Mouse (Mus musculus): ENCODE measurements around the gene Dhx37.

The Dhx37 gene

DNA sequence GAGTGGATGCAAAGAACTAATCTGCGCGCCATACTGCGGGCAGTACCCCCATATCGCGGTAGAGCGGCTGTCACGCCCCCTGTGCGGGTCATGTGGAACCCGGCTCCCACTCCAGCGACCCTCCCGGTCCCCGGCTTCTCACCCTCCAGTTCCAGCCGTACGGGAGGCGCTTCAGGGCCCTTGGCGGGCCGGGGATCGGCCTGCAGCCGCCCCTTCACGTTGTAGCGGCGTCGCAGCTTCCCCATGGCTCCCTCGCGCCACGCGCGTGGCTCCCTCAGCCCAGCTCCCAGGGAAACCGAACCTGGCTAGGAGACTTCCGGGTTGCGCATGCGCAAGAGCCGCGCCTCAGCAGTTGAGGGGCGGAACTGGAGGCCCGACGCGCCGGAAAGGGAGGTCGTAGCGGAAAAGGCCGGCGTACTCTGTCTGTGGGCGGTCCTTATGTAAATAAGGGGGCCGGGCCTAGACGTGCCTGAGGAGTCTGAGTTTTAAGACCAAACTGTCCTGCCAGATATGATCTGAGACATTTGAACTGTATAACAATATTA is at the start of gene Dhx37:
TSS of gene Dhx37 (minus strand) at position 329 of the 545 bp plus-strand sequence.
- DNase-seq: peak; percentile 95 to 97

DNA sequence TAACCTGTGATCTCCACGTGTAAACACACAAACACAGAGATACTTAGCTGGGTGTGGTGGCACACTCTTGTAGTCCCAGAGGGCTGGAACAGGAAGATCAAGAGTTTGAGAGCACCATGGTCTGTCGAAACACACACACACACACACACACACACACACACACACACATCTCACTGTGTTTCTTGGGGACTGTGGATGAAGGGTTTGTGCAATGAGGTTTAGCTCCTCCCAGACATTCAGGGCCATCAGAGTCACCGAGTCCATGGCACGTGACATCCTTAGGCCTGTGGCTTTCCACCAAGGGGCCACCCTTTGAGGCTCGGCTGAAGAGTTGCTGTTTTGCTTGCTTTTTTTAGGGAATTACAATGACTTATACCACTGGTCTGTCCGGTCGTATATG is 48.6 kb upstream of the Dhx37 start:
- DNase-seq: no peak

DNA sequence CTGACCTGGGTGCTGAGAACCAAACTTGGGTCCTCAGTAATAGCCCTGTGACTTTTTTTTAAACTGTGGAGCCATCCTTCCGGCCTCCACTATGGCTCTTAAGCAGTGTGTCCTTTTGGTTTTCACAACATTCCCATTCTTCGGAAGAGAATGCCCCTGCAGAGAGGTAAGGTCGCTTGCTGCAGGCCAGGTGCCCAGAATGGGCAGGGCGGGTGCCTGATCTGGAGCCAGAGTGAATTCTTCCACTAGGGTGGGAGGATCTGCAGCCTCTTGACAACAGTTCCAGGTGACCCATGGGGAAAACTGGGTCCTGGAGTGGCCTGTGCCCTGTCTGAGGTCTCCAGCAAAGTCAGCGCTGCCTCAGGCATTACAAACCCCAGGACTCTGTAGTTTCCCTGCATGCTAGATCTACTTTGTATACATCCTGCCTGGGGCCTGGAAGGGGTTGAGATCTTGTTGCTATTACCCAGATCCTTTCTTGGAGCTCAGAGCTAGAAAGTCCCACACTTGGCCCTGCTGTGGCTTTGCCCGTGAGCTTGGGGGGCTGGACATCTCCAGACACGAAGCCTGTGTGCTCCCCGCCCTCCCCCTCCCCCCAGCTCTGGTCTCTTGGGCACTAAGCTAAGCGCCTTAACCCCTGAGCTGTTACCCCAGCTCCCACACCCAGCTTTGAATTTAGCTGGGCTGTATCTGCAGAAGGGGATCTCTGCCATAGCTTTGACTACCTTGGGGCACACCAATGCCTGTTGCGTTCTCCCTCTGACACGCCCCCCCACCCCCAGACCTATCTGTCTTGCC is 46.7 kb upstream of the Dhx37 start:
- DNase-seq: no peak

DNA sequence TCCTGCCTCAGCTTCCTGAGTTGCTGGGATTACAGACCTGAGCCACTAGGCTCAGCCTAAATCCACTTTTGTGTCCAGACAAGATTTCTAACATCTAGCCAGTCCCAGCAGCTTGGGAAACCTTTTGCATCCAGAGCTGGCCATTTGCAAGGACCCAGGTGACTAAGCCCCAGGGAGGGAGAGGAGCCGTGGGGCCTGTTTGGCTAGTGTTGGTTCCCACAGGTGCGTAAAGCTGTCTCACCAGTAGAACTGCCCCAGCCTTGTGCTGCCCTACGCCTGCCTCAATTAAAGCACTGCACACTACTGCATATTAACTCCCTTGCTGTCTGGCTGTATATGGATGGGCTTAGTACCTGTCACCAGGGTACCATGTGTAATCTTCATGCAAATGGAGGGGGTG is 45.5 kb upstream of the Dhx37 start:
- DNase-seq: no peak

DNA sequence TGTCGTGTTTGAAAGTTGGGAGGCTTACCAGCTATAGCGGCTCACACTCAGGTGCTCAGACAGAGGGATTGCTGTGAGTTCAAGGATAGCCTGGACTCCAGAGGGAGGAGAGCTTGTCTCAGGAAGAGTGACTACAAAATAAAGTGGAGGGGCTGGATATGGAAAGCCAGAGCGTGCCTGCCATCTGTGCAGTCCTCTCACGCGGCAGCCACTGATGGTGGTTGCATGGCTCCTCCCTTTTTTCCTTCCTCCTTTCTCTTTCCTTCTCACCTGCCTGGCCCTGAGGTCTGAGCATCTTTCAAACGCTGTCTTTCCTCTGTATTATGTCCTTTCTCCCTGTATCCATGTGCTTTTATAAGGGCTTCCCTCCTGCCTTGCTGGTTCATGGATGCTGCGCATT is 44.1 kb upstream of the Dhx37 start:
- DNase-seq: no peak

DNA sequence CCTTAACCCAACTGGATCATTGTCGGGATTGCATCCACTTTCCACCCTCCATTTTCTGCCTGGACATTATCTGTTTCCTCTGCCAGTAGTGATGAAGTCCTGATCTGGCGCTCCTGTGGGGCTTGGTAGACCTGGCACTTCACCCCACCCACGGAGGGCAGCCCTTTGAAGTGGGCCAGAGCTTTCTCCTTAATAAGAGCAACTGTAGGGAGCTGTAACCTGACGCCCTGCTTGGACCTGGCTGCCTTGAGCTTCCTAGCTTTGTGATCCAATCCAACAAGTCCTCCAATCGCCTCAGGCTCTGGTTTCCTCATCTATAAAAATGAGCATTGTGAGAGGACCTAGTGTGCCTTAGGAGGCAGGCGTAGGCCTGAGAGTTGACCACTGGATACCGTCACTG is 43.6 kb upstream of the Dhx37 start:
- DNase-seq: no peak

DNA sequence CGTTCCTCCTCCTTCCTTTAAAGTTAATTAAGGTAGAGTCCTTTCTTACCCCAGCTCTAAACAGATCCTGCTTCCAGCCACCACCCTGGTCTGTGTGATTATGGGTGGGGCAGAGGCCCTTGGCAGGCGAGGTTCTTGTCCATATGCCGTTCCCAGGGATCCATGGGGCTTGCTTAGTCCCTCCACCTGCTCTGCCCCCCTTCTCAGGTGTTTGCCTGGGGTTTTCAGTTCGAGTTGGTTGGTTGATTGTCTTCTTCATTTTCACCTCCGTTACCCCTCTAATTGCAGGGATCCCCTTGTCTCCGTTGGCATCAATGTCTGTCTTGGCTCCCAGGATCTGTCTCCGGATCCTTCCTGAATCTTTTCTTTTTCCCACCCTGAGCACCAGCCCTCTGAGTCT is 42.9 kb upstream of the Dhx37 start:
- no peak for DNase-seq

DNA sequence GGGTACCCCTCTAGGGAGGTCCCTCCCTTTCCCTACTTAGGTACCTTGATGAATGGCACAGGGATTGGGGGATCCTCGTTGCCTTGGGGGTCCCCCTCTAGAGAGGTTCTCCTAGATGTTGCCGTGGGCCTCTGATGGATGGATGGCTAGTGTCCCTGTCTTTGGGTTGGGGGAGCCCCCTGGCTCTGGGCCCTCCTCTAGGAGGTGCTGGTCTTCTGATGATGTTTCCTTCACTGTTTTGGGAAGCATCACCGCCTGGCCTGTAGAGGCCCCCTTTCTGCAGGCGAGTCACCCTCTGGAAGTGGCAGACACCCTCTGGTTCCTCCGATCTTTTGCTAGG is 42.3 kb upstream of the Dhx37 start:
- DNase-seq: no peak

DNA sequence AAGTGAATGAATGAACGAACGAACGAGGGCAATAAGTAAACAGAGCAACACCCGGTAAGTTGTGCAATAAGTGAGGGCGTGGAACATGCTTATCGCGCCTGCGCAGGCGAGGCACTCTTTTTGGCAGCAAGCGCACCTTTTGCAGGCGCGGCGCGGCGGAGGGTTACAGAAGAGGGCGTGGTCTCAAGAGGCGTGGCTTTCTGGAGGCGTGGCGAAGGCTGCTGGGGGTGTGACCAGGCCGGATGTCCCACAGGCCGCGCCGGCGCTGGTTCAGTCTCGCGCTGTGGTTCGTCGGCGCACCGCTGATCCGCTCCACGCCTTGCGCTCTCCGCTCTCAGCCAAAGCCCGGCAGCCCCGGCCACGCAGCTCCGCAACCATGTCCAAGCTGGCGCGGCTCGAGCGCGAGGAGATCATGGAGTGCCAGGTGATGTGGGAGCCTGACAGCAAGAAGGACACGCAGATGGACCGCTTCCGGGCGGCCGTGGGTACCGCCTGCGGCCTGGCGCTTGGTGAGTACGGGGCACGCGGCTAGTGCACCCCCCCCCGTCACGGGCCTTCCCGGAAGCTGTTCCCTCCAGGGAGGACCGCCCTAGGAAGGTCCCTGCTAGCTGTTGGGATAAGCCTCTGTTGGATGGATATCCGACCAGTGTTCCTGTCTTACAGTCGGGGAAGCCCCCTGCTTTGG is 41.8 kb upstream of the Dhx37 start, which contains the start of gene Aacs:
TSS of gene Aacs (plus strand) at position 214 of the 685 bp plus-strand sequence.
- peak; percentile 98 for DNase-seq

DNA sequence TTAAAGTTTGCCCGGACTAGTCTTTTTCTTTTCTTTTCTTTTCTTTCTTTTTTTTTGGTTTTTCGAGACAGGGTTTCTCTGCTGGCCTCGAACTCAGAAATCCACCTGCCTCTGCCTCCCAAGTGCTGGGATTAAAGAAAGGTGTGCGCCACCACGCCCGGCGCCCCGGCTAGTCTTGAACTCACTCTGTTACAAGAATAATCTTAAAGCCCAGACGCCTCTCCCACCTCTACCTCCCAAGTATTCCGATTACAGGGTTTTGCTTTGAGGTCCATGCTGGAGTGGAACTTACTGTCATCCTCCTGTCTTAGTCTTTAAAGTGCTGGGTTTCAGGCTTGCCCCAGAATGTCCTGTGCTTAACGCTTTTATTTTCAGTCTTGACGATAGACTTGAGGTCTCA is 41.1 kb upstream of the Dhx37 start:
- no peak for DNase-seq

DNA sequence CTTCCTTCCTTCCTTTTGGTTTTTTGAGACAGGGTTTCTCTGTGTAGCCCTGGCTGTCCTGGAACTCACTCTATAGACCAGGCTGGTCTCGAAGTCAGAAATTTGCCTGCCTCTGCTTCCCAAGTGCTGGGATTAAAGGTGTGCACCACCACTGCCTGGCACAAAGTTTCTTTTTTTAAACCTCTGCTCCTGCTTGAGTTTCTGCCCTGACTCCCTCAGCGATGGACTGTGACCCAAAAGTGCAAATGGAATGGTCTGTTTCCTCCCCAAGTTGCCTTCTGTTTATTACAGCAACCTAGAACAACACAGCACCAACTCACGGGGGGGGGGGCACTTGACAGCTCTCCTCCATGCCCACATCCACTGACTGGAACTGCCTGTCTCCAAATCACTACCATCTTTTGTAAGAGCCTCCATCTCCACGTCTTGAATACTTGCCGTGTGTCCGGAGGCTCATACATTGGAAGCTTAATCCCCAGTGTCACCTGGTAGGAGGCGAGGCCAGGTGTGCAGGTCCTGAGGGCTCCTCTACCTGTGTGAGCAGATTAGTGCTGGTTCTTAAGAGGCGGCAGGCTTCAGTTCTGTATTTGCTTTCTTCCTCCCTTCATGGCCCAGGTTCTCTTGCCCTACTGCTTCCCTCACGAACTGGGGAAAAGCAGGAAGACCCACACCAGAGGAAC is 39.0 kb upstream of the Dhx37 start:
- peak in 1 of 2 experiments; percentile 49 for DNase-seq

DNA sequence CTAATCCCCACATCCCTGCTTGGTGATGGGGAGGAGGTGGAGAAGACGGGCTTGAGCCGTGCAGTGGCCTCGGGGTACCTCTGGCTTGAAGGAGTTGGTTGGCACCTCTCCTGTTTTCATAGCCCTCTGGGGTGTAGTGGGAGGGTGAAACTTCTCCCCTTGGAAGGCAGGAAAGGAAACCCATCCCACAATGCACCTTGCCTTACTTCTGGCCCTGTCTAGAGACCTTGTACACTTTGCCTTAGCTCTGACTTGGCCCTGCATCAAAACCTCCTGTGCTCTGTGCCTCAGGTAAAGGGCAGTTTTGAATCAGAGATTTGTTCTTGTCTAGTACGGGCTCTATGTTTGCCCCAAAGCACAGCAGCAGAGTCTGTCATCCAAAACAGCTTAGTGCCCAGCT is 36.8 kb upstream of the Dhx37 start:
- DNase-seq: peak; percentile 47 to 73

DNA sequence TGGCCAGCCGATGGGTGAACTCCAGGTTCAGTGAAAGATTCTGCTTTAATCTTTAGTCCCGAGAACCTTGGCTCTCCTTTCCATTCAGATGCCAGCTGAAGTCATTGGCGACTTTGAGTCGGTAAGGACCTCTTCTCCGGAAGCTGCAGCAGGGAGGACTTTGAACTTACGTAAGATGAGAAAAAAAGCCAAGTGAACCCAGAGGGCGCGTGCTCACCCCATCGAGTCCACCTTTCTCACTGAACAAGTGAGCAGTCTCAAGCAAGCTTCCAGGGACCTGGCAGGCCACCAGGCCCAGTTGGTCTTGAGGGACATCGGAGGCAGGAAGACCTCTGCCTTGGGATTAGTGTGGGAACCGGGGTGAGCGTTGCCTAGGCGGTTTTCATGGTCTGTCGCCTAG is 33.3 kb upstream of the Dhx37 start:
- peak; percentile 88 to 96 for DNase-seq

DNA sequence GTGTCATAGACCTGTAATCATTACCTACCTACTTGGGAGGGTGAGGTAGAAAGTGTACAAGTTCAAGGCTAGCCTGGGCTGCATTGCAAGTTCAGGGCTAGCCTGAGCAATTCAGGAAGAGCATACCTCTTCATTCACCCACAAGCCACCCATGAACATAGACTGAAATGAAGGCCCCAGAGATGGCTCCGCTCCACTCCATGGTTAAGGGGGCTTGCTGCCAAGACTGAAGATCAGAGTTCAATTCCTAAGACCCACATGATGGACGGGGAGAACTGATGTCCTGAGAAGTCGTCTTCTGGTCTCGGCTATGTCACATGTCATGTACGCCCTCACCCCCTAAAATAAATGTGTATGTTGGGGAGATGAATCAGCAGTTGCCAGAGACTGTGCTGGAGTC is 32.6 kb upstream of the Dhx37 start:
- DNase-seq: peak; percentile 32 to 50

DNA sequence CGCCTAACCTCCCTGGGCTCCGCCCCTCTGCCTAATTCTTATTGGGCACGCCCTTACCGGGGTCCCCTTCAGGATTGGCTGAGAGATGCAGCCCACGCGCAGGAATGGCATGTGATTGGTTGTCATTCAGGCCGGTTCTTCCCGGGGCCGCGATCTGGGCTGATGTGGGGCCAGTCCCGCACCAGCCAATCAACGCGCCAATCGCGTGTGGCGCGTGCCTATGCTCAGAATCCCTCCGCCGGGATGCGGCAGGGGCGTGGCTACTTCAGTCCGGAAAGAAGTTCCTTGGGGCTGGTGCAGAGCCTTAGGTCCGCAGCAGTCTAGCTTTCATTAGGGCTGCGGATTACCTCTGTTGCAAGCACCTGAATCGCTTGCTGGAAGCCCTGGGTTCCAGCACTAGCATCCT is 31.8 kb upstream of the Dhx37 start:
- DNase-seq: peak; percentile 97 to 99

DNA sequence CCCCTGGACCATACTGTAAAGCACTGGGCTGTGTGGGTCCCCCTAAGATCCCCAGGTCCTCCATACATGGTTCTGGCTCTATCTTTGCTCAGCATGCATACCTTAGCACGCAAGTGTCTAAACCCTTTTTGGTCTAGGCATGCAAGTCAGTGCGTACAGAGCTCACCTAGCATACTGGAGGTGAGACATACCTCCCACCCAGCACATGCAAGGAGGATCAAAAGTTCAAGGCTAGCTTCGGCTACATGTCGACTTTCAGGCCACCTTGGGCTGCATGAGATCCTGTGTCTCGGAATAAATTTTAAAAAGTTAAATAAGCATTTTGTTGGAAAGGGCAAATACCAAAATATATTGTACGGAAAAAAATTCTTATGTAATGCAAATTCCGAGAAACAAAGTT is 31.3 kb upstream of the Dhx37 start:
- DNase-seq: no peak

DNA sequence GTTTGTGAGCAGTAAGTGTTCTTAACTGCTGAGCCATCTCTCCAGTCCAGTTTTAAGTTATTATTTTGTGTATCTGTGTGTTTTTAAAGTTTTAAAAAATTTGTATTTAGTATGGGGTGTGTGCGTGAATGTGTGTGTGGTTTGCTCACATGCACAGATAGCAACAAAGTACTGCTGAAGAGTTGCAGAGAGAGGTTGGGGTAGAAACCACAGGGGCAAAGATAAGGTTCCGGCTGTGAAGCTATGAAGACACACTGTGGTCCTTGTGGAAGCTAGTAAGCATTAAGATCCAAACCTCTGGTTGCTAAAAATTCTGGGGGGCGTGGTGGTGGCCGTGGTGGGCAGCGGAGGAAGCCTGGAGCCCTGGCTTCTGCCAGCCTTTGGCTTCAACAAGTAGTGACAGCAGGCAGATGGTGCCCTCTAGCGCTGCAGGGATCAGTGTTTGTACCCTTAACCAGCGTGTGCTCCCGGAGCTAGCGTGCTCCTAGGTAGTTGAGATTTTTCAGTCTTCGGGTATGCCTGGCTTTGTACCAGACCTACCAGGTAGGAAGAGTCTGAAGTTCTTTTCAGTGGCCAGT is 28.0 kb upstream of the Dhx37 start:
- peak; percentile 78 to 80 for DNase-seq

DNA sequence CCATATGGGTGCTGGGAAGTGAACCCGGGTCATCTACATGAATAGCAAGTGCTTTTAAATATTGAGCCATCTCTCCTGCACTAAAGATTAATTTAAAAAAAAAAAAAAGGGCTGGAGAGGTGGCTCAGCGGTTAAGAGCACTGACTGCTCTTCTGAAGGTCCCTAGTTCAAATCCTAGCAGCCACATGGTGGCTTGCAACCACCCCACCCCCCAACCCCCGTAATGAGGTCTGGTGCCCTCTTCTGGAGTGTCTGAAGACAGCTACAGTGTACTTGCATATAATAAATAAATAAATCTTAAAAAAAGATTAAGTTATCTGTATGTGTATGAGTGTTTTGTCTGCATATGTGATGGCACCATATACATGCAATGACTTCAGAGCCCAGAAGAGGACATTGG is 26.7 kb upstream of the Dhx37 start:
- DNase-seq: no peak

DNA sequence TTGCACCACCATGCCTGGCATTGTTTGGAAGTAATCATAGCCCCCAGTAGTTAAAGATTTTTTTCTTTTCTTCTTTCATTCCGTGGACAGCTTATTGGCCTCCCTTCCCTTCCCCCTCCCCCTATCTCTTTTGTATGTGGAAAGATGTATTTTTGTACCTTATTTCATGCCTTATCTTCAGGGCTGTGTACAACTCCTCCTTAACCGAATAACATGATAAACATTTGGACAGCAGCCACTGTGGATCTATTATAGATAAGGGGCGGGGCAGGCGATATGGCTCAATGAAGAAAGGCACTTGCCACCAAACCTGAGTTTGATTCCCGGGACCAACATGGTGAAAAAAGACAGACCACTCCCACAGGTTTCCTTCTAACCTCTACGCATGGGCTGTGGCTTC is 23.6 kb upstream of the Dhx37 start:
- no peak for DNase-seq

DNA sequence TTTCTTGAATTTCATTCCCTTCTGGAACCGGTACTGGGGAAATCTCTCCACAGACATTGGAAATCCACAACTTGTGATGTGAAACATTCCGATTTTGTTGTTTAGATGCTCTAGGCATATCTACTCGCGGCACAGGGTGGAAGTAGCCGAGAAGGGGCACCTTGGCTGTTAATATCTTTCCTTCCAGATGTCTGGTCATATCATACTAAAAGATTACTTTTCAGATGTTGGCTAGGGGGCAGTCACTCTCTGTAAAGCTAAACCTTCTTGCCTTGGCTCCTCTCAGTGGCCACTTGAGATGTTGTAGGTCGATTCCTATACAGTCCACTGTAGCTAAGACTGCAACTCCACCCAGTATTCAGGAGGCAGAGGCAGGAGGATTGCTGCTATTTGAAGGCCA is 22.2 kb upstream of the Dhx37 start:
- no peak for DNase-seq

DNA sequence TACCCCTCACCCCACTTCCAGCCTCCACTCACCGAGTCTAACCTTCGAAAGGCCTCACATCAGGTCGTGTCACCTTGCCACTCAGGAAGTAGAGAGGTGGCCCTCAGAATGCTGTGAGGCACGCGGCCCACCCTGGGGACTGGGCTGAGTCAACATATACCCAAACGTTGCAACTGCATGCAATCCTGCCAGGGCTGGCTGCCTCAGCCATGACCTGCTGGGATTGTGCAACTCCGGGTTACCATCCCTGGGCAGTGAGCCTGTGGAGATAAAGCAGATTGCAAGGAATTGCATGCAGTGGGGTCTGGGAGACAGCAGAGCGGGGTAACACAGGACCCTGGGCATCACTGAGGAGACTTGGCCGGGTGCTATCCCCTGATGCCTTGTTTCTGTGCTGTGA is 18.7 kb upstream of the Dhx37 start:
- no peak for DNase-seq

DNA sequence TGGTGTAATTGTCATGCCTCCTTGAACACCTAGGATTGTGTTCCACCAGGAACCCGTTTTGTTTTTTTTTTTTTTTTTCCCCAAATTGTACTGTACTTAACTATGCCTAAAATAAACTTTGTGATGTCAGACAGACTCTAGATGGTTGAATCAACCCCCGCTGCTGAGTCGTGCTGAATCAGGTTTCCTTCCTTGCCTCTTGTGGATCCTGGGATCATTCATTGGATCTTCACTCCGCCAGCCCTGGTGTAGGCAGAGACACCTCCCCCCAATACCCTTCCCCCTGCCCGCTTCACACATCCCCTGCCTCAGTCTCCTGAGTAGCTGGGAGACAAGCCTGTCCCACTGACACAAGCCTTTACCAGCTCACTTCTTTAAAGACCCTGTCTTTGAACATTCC is 15.4 kb upstream of the Dhx37 start:
- DNase-seq: no peak

DNA sequence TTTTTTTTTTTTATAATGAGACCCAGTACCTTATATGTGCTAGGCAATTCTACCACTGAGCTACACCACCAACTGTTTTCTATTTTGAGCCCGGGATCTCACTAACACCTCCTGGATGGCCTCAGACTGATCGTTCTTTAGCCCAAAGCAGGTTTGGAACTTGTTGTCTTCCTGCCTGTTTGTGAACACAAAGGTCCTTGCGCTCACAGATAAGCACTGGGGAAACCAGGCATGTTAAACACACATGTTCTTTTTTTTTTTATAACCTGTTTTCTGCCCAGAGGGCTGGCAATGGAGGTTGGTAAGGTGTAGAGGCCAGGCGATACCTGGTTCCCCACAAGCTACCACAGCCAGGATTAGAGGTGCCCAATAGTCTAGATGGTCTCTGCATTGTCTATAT is 14.7 kb upstream of the Dhx37 start:
- DNase-seq: no peak

Measured in kidney, postnatal 25 days (tissue).